Mouse (Mus musculus): ENCODE measurements around the gene Zfp1. TPM values are rescaled to one million over a fixed set of nuclear protein-coding genes. Genes with fewer than 3 reads are reported as not detected.

Gene Zfp1
- total RNA-seq (2021): 10 to 100 TPM; 22.0 to 23.5 TPM
- long read RNA-seq, experiment 1, transcript Zfp1-202 (4 exons, 1,409 nt): minor isoform, 5 of 23 reads
- long read RNA-seq, experiment 1, transcript Zfp1-201 (4 exons, 1,811 nt): major isoform, 11 of 23 reads
- long read RNA-seq, experiment 1, partial matches to known transcripts: 2 of 23 reads
- long read RNA-seq, experiment 1, other reads (novel, unspliced or antisense): 5 of 23 reads
- long read RNA-seq, experiment 2, transcript Zfp1-201 (4 exons, 1,811 nt): major isoform, 9 of 21 reads
- long read RNA-seq, experiment 2, partial matches to known transcripts: 4 of 21 reads
- long read RNA-seq, experiment 2, other reads (novel, unspliced or antisense): 7 of 21 reads

- Histone ChIP-seq H3K27ac (peak within 1 kb of the TSS; percentile 100), H3K4me3 (peak within 1 kb of the TSS; percentile 74)
- no peak; the same call in 1 of the 2 replicates for TF ChIP-seq CTCF (IDR thresholded peaks at IDR 0.05)
- peak; percentile 91 for DNase-seq (ENCODE audit: extremely low spot score in 1 of 2, low spot score in 2 of 2)
- intact Hi-C loops (cut with DNase I): loop anchor here (1.0 to 5.0 kb wide), 2 partner anchors 12 to 106 kb away; partner anchors contain the start of gene Znrf1
Observed at GRCm38 (mm10) chr8:111643264-111644141, at the start of gene Zfp1. TSS of gene Zfp1 (plus strand) at chr8:111643401.

GRCm38 (mm10) chr8:111594044-111594840 is 49.0 kb upstream of the Zfp1 start:
- intact Hi-C loops (cut with DNase I): loop anchor here (5.0 kb wide), 1 partner anchor 57 kb away; the partner anchor contains the start of gene Znrf1
- no peak for TF ChIP-seq CTCF (IDR thresholded peaks at IDR 0.05)
- H3K27ac ChIP-seq: no peak overlapping the region; the same call in 1 of the 2 replicates
- no peak for DNase-seq (ENCODE audit: extremely low spot score in 1 of 2, low spot score in 2 of 2)
- no peak overlapping the region for H3K4me3 ChIP-seq

- H3K27ac ChIP-seq: no peak overlapping the region
- no peak for DNase-seq (ENCODE audit: extremely low spot score in 1 of 2, low spot score in 2 of 2)
- intact Hi-C loops (cut with DNase I): loop anchor here (5.0 kb wide), 1 partner anchor 58 kb away; the partner anchor contains the start of gene Znrf1
- no peak overlapping the region for H3K4me3 ChIP-seq
- TF ChIP-seq CTCF (IDR thresholded peaks at IDR 0.05): no peak
Observed at GRCm38 (mm10) chr8:111594951-111595350, 48.2 kb upstream of the Zfp1 start.

GRCm38 (mm10) chr8:111595712-111596484 is 47.3 kb upstream of the Zfp1 start:
- TF ChIP-seq CTCF (IDR thresholded peaks at IDR 0.05): no peak
- H3K4me3 ChIP-seq: no peak overlapping the region
- no peak for DNase-seq (ENCODE audit: extremely low spot score in 1 of 2, low spot score in 2 of 2)
- intact Hi-C loops (cut with DNase I): no loop called here
- H3K27ac ChIP-seq: peak overlapping the region; percentile 53; the same call in 1 of the 2 replicates

- intact Hi-C loops (cut with DNase I): no loop called here
- DNase-seq (ENCODE audit: extremely low spot score in 1 of 2, low spot score in 2 of 2): no peak
- TF ChIP-seq CTCF (IDR thresholded peaks at IDR 0.05): no peak
- Histone ChIP-seq H3K27ac (peak overlapping the region; percentile 10; the same call in 1 of the 2 replicates), H3K4me3 (no peak overlapping the region)
Observed at GRCm38 (mm10) chr8:111596485-111596821, 46.7 kb upstream of the Zfp1 start.

GRCm38 (mm10) chr8:111597310-111597709 is 45.9 kb upstream of the Zfp1 start:
- Histone ChIP-seq H3K27ac (no peak overlapping the region), H3K4me3 (no peak overlapping the region)
- no peak for TF ChIP-seq CTCF (IDR thresholded peaks at IDR 0.05)
- intact Hi-C loops (cut with DNase I): no loop called here
- DNase-seq (ENCODE audit: extremely low spot score in 1 of 2, low spot score in 2 of 2): no peak

- no peak for DNase-seq (ENCODE audit: extremely low spot score in 1 of 2, low spot score in 2 of 2)
- intact Hi-C loops (cut with DNase I): no loop called here
- Histone ChIP-seq H3K4me3 (no peak overlapping the region), H3K27ac (no peak overlapping the region)
- no peak for TF ChIP-seq CTCF (IDR thresholded peaks at IDR 0.05)
Observed at GRCm38 (mm10) chr8:111599707-111600444, 43.3 kb upstream of the Zfp1 start.

- Histone ChIP-seq H3K27ac (no peak overlapping the region), H3K4me3 (no peak overlapping the region)
- no peak for TF ChIP-seq CTCF (IDR thresholded peaks at IDR 0.05)
- no peak for DNase-seq (ENCODE audit: extremely low spot score in 1 of 2, low spot score in 2 of 2)
- intact Hi-C loops (cut with DNase I): no loop called here
Observed at GRCm38 (mm10) chr8:111602050-111602449, 41.2 kb upstream of the Zfp1 start.

- H3K4me3 ChIP-seq: no peak overlapping the region
- no peak overlapping the region for H3K27ac ChIP-seq
- intact Hi-C loops (cut with DNase I): no loop called here
- no peak for DNase-seq (ENCODE audit: extremely low spot score in 1 of 2, low spot score in 2 of 2)
- TF ChIP-seq CTCF (IDR thresholded peaks at IDR 0.05): no peak
Observed at GRCm38 (mm10) chr8:111604986-111605385, 38.2 kb upstream of the Zfp1 start.

GRCm38 (mm10) chr8:111606961-111607360 is 36.2 kb upstream of the Zfp1 start:
- DNase-seq (ENCODE audit: extremely low spot score in 1 of 2, low spot score in 2 of 2): no peak

More at GRCm38 (mm10) chr8:111606961-111607360, 36.2 kb upstream of the Zfp1 start:
- no peak overlapping the region for H3K4me3 ChIP-seq
- no peak for TF ChIP-seq CTCF (IDR thresholded peaks at IDR 0.05)
- H3K27ac ChIP-seq: no peak overlapping the region
- intact Hi-C loops (cut with DNase I): no loop called here

All from left cerebral cortex, adult 2 months (tissue).